Mouse (Mus musculus): ENCODE measurements around the gene Sun2. TPM values are rescaled to one million over a fixed set of nuclear protein-coding genes. Genes with fewer than 3 reads are reported as not detected.
A peak's percentile ranks its signal among the peaks of the same experiment; 100 is the strongest.

The Sun2 gene
- polyA plus RNA-seq (2012; rRNA removed) = 29.7 and 32.0 TPM in 2 replicates

- Histone ChIP-seq H3K4me3 (ENCODE audit: insufficient read depth, low read length) (peak within 1 kb of the TSS; percentile 55), H3K4me1 (ENCODE audit: control insufficient read depth, insufficient read depth, low read length) (peaks cover 5% of the 10 kb centered on the region), H3K27ac (ENCODE audit: insufficient read depth, low read length) (peak within 1 kb of the TSS; percentile 91)
- no peak for TF ChIP-seq CTCF (IDR thresholded peaks at IDR 0.05; ENCODE audit: extremely low read depth, insufficient read depth, low read length)
- TF ChIP-seq POLR2A (IDR thresholded peaks at IDR 0.05; ENCODE audit: extremely low read depth, insufficient read depth, low read length) = no peak
Measured at GRCm38 (mm10) chr15:79741921-79742705, at the start of gene Sun2. Sun2 (minus strand) TSS chr15:79742536.

DNA sequence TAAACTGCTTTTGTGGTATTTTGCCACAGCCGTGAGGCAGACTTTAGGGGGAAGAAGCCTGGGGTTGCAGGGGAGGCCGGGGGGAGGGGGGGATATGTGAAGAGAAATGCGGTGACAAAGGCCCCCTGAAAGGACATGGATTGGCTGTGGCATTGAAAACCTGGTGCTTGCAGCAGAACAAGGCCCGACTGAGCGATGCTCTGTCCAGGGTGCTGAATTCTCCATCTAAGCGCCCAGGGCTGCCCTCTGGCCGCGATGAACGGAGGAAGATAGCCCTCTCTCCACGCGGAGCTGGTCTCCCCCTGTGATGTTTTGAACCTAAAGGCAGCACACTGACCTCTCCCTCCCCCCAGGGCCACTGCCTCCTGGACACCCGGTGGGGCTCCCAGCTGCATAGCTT is 49.2 kb upstream of the Sun2 start:
- Histone ChIP-seq H3K4me3 (ENCODE audit: insufficient read depth, low read length) (no peak overlapping the region), H3K4me1 (ENCODE audit: control insufficient read depth, insufficient read depth, low read length) (peaks cover 10% of the 10 kb centered on the region), H3K27ac (ENCODE audit: insufficient read depth, low read length) (no peak overlapping the region)
- TF ChIP-seq CTCF (IDR thresholded peaks at IDR 0.05; ENCODE audit: extremely low read depth, insufficient read depth, low read length) = no peak
- no peak for TF ChIP-seq POLR2A (IDR thresholded peaks at IDR 0.05; ENCODE audit: extremely low read depth, insufficient read depth, low read length)

DNA sequence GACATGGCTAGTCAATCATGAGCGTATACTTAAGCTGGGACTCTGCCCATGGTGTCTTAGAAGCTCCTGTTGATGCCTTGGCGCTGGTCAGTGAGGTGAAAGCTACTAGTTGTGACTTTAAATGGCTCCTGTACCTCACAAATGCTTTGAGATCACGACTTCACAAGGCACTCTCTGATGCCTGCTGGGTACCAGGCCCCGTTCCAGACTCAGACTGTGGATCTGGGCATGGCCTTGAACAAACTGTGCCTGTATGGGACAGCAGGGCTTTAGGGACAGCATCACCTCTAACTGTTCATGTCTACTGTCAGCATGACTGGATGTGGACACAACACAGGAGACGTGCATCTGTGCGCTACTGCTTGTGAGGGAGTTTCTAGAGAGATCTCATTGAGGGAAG is 48.6 kb upstream of the Sun2 start:
- Histone ChIP-seq H3K27ac (ENCODE audit: insufficient read depth, low read length) (no peak overlapping the region), H3K4me3 (ENCODE audit: insufficient read depth, low read length) (no peak overlapping the region), H3K4me1 (ENCODE audit: control insufficient read depth, insufficient read depth, low read length) (peaks cover 9% of the 10 kb centered on the region)
- TF ChIP-seq POLR2A (IDR thresholded peaks at IDR 0.05; ENCODE audit: extremely low read depth, insufficient read depth, low read length) (no peak), CTCF (IDR thresholded peaks at IDR 0.05; ENCODE audit: extremely low read depth, insufficient read depth, low read length) (no peak)

GRCm38 (mm10) chr15:79790111-79790510 is 47.8 kb upstream of the Sun2 start:
- TF ChIP-seq CTCF (IDR thresholded peaks at IDR 0.05; ENCODE audit: extremely low read depth, insufficient read depth, low read length) (no peak), POLR2A (IDR thresholded peaks at IDR 0.05; ENCODE audit: extremely low read depth, insufficient read depth, low read length) (no peak)
- H3K4me3 ChIP-seq (ENCODE audit: insufficient read depth, low read length) = no peak overlapping the region
- H3K27ac ChIP-seq (ENCODE audit: insufficient read depth, low read length) = no peak overlapping the region
- peaks cover 5% of the 10 kb centered on the region; the same call in 1 of the 2 replicates for H3K4me1 ChIP-seq (ENCODE audit: control insufficient read depth, insufficient read depth, low read length)

GRCm38 (mm10) chr15:79787815-79788214 is 45.5 kb upstream of the Sun2 start:
- TF ChIP-seq CTCF (IDR thresholded peaks at IDR 0.05; ENCODE audit: extremely low read depth, insufficient read depth, low read length) = no peak
- no peak for TF ChIP-seq POLR2A (IDR thresholded peaks at IDR 0.05; ENCODE audit: extremely low read depth, insufficient read depth, low read length)
- Histone ChIP-seq H3K4me3 (ENCODE audit: insufficient read depth, low read length) (no peak overlapping the region), H3K27ac (ENCODE audit: insufficient read depth, low read length) (peak overlapping the region; percentile 21; the same call in 1 of the 2 replicates), H3K4me1 (ENCODE audit: control insufficient read depth, insufficient read depth, low read length) (peaks cover 2% of the 10 kb centered on the region; the same call in 1 of the 2 replicates)

GRCm38 (mm10) chr15:79785056-79785455 is 42.7 kb upstream of the Sun2 start:
- H3K4me1 ChIP-seq (ENCODE audit: control insufficient read depth, insufficient read depth, low read length) = peaks cover 2% of the 10 kb centered on the region; the same call in 1 of the 2 replicates
- H3K27ac ChIP-seq (ENCODE audit: insufficient read depth, low read length) = no peak overlapping the region
- no peak overlapping the region for H3K4me3 ChIP-seq (ENCODE audit: insufficient read depth, low read length)

GRCm38 (mm10) chr15:79777749-79778148 is 35.4 kb upstream of the Sun2 start, which contains the start of gene Dnal4:
Dnal4 (minus strand) TSS chr15:79777849.
- Histone ChIP-seq H3K27ac (ENCODE audit: insufficient read depth, low read length) (no peak within 1 kb of the TSS), H3K4me3 (ENCODE audit: insufficient read depth, low read length) (no peak within 1 kb of the TSS), H3K4me1 (ENCODE audit: control insufficient read depth, insufficient read depth, low read length) (peaks cover 7% of the 10 kb centered on the region; the same call in 1 of the 2 replicates)
- TF ChIP-seq CTCF (IDR thresholded peaks at IDR 0.05; ENCODE audit: extremely low read depth, insufficient read depth, low read length) = no peak
- no peak for TF ChIP-seq POLR2A (IDR thresholded peaks at IDR 0.05; ENCODE audit: extremely low read depth, insufficient read depth, low read length)

More at GRCm38 (mm10) chr15:79785056-79785455, 42.7 kb upstream of the Sun2 start:
- TF ChIP-seq POLR2A (IDR thresholded peaks at IDR 0.05; ENCODE audit: extremely low read depth, insufficient read depth, low read length) (no peak), CTCF (IDR thresholded peaks at IDR 0.05; ENCODE audit: extremely low read depth, insufficient read depth, low read length) (no peak)

DNA sequence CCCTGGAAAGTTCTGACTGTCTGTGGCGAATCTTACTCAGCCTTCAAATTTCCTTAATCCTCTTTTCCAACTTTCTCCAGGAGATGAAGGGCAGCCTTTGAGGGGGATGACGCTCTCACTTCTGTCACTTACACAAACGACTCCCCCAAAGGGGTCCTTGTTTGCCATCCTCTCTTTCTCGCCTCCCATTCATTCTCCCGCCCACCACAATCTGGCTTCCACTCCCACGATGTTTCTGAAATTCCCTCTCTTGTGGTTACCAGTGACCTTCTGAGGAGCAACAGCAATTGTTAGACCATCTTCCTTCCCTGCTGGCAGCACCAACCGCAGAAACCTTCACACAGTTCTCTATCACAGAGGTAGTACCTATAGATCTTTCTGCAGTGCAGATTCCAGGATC is 33.3 kb upstream of the Sun2 start:
- no peak for TF ChIP-seq POLR2A (IDR thresholded peaks at IDR 0.05; ENCODE audit: extremely low read depth, insufficient read depth, low read length)
- TF ChIP-seq CTCF (IDR thresholded peaks at IDR 0.05; ENCODE audit: extremely low read depth, insufficient read depth, low read length) = no peak
- Histone ChIP-seq H3K4me3 (ENCODE audit: insufficient read depth, low read length) (no peak overlapping the region), H3K27ac (ENCODE audit: insufficient read depth, low read length) (0 out of 2 replicates have a peak overlapping the region, but pooled peaks have one; percentile 40), H3K4me1 (ENCODE audit: control insufficient read depth, insufficient read depth, low read length) (peaks cover 12% of the 10 kb centered on the region)

DNA sequence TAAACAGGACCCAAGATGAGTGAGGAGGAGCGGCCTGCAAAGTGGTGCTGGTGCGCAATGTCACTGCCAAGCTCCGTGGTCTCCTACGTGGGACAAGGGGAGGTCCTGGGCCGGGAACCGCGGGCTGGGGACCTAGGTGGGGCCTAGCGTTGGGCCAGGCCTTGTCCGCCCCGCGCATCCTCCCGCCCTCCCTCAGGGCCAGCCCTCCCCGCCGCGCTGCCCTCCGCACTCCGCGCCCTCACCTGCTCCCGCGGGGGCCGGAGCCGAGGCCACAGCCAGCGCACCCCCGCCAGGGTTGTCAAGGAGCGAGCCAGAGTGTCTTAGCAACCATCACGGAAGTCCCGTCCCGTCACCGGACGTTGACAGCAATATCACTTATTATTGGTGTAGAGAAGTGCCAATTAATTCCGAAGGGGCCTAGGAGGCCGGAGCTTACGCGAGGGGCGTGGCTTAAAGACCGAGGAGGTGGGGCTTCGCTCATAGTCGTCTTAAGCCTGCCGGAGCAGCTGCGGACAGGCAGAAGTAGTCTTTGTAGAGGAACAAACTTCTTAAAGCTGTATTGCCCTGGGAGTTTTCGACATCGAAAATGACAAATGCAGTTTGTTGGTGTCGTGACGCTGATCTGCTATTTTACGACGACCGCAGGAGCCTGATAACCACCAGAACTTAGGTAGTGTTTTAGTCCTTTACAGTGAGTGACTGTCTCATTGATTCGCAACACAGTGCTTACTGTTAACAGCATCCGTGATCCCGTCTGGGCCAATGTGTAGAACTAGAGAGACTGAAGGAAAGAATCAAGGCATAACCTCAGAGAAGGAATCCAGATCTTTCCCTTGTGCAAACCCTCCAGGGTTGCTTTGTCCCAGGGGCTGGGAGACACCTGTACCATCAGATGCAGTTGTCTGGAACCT is 32.0 kb upstream of the Sun2 start:
- TF ChIP-seq CTCF (IDR thresholded peaks at IDR 0.05; ENCODE audit: extremely low read depth, insufficient read depth, low read length) (no peak), POLR2A (IDR thresholded peaks at IDR 0.05; ENCODE audit: extremely low read depth, insufficient read depth, low read length) (peak; percentile 97)
- Histone ChIP-seq H3K4me3 (ENCODE audit: insufficient read depth, low read length) (peak overlapping the region; percentile 71), H3K27ac (ENCODE audit: insufficient read depth, low read length) (peak overlapping the region; percentile 30), H3K4me1 (ENCODE audit: control insufficient read depth, insufficient read depth, low read length) (peaks cover 18% of the 10 kb centered on the region)

Measured in cortical plate, adult 2 months (tissue).